Mouse (Mus musculus): ENCODE measurements around the gene Tinf2.

Tinf2 gene

DNA sequence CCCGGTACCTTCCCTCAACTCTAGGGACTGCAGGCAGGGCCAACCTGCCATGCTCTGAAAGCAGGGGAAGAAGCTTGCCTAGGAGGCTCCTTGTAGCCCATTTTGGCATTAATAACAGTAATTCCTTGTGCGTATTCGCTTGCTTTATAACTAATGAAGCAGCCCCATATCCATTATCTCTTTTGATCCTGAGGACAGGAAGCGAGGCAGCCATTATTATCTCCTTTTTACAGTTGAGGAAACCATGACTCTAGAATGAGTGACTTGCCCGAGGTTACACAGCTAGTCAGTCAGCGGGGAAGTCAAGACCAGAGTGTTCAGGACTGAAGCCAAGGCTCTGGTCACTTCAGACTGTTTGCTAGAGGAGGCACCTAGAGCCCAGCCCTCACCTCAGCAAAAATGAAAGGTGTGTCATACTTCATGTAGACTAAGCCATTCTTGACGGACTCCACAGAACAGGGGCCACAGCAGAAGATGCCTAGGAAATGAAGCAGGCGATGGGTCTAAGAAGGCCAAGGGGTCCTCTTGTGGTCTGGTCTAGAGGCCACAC lies 24.5 kb upstream of the Tinf2 start:
- no peak for DNase-seq (ENCODE audit: low spot score in 2 of 2)

DNA sequence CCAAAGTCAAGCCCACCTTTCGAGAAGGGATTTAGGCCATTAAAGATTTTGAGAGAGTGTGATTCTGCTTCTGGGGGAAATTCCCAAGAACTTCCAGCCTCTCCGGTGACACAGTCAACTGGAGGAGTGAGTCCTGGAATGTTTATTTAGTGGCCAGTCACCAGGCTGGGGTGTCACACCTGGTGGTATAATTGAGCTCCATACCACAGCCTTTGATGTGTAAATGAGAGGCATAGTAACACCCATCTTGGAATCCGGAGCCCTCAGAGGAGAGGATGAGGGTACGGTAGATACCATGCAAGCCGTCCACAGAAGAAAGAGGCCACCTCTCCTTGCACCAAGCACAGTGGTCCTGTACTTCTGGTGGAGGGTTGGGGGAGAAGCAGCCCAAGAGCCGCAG lies 21.1 kb upstream of the Tinf2 start:
- DNase-seq (ENCODE audit: low spot score in 2 of 2), result no peak

DNA sequence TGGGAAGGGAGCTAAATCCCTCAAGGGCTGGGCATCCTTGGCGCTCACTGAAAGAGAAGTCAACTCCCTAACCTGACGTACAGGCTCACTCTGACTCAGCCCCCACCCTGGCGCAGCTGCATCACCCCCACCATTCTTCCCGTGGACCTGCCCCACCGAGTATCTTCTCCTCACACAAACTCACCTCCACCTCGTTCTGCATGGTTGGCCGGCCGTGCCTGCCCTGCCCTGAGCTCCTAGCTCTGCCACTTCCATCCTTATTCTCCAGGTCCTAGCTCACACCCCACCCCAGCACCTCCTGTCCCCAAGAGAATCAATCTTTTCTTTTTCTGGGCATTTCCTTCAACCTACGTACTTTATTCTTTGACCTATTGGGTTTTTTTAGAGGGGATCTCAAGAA lies 19.5 kb upstream of the Tinf2 start:
- no peak for DNase-seq (ENCODE audit: low spot score in 2 of 2)

GRCm38 (mm10) chr14:55697226-55697625 lies 15.6 kb upstream of the Tinf2 start:
- DNase-seq (ENCODE audit: low spot score in 2 of 2), result no peak

- DNase-seq (ENCODE audit: low spot score in 2 of 2), result no peak
Observed at GRCm38 (mm10) chr14:55689433-55689832, 7.8 kb upstream of the Tinf2 start.

- no peak for DNase-seq (ENCODE audit: low spot score in 2 of 2)
Observed at GRCm38 (mm10) chr14:55682118-55682493, 486 bp upstream of the Tinf2 start.

DNA sequence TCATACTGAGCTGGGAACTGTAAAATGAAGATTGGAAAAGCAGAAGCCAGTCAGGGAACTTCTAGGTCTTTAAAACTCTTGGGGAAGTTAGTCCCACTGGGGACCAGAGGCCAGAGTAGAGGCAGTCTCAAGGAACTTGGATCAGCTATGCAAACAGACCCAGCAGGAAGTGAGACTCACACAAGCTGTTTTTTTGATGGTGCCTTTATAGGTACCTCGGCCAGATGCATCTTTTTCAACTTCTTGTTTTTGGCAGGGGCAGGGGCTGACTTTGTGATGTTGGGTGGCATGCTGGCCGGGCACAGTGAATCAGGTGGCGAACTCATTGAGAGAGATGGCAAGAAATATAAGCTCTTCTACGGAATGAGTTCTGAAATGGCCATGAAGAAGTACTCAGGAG lies 4.0 kb downstream of the Tinf2 start:
- no peak for DNase-seq (ENCODE audit: low spot score in 2 of 2)

DNA sequence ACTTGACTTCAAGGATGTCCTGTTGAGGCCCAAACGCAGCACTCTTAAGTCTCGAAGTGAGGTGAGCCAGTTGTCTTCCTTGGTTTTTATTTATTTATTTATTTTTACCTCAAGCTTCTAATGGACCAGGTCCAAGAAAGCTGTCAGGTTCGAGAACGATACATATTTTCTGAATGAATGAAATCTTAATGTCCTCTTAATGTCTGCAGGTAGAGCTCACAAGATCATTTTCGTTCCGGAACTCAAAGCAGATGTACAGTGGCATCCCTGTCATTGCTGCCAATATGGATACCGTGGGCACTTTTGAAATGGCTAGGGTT lies 8.9 kb downstream of the Tinf2 start:
- no peak for DNase-seq (ENCODE audit: low spot score in 2 of 2)

- DNase-seq (ENCODE audit: low spot score in 2 of 2), result peak; percentile 77 to 83
Observed at GRCm38 (mm10) chr14:55671833-55672740, 9.5 kb downstream of the Tinf2 start, which contains the start of the genes Gmpr2 and Nedd8. Gene Gmpr2 (plus strand): TSS chr14:55671941. Gene Nedd8 (minus strand): TSS chr14:55672124.

- DNase-seq (ENCODE audit: low spot score in 2 of 2), result no peak
Observed at GRCm38 (mm10) chr14:55671486-55671832, 10.2 kb downstream of the Tinf2 start.

DNA sequence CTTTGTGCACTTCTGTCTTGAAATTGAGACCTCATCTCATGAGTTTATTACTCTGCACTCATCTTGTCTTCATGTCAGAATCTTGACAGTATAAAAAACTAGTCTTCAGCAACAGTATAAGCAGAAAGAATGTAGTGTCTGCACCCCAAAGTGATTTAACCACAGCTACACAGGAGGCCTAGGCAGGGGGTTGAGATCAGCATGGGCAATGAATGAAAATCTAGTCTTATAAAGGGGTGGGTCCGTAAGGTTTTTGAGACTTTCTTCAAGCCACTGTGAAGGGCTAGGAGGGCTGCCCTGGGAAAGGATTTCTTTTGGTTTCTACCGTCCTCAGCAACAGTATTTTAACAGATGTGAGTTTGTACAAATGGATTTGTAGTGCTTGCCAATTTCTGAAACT lies 21.0 kb downstream of the Tinf2 start:
- no peak for DNase-seq (ENCODE audit: low spot score in 2 of 2)

GRCm38 (mm10) chr14:55659960-55660573 lies 21.6 kb downstream of the Tinf2 start, which contains the start of gene Mdp1:
Gene Mdp1 (minus strand): TSS chr14:55660508.
- peak; percentile 62 to 69 for DNase-seq (ENCODE audit: low spot score in 2 of 2)

GRCm38 (mm10) chr14:55658011-55658410 lies 23.6 kb downstream of the Tinf2 start:
- DNase-seq (ENCODE audit: low spot score in 2 of 2), result no peak

DNA sequence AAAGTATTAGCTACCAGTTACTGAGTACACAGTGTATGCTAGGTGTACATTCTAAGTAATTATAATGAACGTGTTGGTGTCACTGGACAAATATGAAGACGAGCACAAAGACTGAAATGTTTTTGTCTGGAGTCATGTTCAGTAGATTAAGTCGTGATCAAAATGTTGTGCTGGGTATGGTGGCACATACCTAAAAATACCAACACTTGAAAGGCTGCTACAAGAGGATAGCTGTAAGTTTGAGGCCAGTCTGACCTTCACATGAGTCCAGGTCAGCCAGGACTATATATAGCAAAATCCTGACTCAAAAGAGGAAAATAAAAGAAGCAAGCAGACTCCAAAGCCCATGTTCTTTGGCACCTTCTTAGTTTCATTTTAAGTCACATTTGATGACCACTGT lies 24.7 kb downstream of the Tinf2 start:
- DNase-seq (ENCODE audit: low spot score in 2 of 2), result no peak

DNA sequence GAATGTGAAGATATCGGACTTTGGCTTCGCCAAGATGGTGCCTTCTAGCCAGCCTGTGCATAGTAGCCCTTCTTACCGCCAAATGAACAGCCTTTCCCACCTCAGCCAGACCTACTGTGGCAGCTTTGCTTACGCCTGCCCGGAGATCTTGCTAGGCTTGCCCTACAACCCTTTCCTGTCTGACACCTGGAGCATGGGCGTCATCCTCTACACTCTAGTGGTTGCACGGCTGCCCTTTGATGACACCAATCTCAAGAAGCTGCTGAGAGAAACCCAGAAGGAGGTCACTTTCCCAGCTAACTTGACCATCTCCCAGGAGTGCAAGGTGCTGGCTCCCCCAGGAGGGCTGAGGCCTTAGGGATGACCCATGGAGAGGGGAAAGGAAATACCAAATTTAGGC lies 30.1 kb downstream of the Tinf2 start:
- DNase-seq (ENCODE audit: low spot score in 2 of 2), result peak; percentile 52 to 53

GRCm38 (mm10) chr14:55649884-55650283 lies 31.7 kb downstream of the Tinf2 start, which contains the start of gene Tssk4:
Gene Tssk4 (plus strand): TSS chr14:55650184.
- DNase-seq (ENCODE audit: low spot score in 2 of 2), result no peak

GRCm38 (mm10) chr14:55644261-55644888 lies 37.2 kb downstream of the Tinf2 start:
- no peak for DNase-seq (ENCODE audit: low spot score in 2 of 2)

DNA sequence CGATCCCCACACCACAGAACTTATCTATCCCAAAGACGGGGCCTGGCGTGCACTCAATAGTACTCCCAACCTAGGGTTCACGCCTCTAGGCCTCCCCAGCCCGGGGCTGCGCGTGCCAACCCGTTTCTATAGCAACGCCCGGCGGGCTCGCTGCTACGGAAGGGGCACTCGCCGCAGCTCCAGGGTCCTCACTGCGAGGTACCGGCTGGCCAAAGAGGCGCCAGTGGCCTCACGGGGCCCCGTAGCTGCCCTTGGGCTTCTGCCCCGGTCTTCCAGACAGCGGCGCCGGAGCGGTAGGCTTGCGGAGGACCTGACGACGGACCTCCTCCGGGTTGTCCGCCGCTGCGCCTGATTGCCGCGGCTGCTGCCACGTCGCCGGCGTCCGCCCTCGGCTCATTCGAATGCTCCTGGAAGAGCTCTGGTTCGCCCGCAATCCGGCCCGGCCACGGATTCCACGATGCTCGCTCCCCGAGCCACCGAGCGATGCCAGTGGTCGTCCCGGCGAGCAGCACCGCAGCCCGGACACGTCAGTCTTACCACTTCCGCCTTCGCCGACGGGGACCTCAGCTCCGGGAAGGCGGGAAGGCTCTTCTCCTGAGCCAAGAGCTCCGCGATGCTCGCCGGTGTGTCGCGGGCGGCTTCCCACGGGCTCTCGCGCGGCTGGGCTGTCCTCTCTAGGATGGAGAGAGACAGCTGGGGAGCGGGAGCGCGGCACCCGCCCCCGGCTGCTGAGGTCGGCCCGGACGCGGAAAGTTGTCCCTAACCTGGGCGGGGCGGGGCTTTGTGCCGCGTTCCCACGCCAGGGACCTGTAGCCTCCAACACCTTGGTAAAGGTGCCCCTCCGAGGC lies 38.3 kb downstream of the Tinf2 start, which contains the start of gene Tm9sf1:
TSS of gene Tm9sf1 (minus strand) at position 747 of the 848 bp plus-strand sequence.
- DNase-seq (ENCODE audit: low spot score in 2 of 2), result peak; percentile 68 to 69

GRCm38 (mm10) chr14:55642679-55643059 lies 39.0 kb downstream of the Tinf2 start:
- no peak for DNase-seq (ENCODE audit: low spot score in 2 of 2)

GRCm38 (mm10) chr14:55641291-55641690 lies 40.3 kb downstream of the Tinf2 start:
- no peak for DNase-seq (ENCODE audit: low spot score in 2 of 2)

DNA sequence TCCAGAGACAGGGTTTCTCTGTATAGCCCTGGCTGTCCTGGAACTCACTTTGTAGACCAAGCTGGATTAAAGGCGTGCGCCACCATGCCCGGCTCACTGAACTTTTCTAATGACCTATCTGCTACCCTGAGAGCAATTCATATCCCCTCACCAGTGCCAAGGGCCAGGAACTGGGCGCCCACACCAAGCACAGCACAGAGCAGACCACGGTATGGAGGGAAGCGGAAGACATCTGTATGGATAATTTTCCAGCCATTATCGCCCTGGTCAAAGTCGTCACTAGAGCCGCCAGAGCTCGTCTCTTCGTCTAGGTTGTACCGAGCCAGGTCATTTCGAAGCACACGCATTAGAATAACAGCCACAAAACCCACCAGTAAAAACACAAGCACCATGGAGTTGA lies 40.8 kb downstream of the Tinf2 start:
- DNase-seq (ENCODE audit: low spot score in 2 of 2), result no peak
